Mouse (Mus musculus): ENCODE measurements around the gene Rgma.

Gene Rgma

DNA sequence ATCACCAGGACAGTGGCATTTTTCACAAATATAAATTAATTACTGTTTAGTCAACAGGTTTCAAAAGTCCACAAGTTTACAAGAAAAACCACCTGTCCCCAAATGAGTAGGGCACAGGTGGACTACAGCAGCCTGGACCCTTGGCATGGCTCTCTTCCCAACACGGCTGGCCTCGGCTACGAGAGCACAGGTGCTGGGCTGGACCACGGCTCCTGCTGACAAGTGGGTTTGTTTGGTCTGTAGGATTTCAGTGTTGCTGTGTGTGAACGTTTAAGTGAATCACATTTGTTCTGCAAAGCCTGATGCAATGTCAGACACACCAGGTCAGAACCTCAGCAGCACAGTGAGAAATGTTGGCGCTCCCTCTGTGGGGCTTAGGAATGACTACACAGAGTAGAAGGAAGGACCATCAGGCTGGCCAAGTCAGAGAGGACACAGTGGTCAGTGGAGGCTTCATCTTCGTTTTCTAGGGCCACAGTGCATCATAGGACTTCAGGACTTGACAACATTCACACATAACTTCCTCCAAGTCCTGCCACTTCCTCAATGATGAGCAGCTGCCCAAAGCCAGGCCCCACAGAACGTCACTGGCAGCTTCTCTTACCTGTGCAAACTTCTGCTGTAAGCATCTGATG lies 51.6 kb downstream of the Rgma start:
- in situ Hi-C loops (cut with MboI; ENCODE audit: low sequenced_read_pairs), result loop anchor here (10.0 to 25.0 kb wide), 2 partner anchors 210 to 1022 kb away; no protein-coding TSS in a partner anchor

DNA sequence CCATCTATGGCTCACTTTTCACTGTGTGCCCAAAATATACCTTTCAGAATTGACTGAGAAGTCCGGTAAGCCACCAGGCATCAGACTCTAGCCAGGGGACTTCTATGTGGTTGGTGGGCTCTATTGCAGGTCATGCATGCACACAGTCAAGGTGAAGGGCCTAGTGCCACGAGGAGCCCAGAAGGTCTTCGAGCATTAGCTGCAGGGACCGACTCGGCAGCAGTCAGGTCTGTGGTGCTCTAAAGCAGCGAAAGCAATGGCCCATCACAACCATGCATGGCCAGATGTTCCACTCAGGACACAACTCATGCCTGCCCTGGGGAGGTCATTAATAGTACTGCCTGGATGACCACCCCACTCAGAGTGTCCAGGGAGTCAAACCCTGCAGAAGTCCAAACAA lies 52.5 kb downstream of the Rgma start:
- in situ Hi-C loops (cut with MboI; ENCODE audit: low sequenced_read_pairs), result loop anchor here (10.0 to 25.0 kb wide), 2 partner anchors 210 to 1023 kb away; no protein-coding TSS in a partner anchor

DNA sequence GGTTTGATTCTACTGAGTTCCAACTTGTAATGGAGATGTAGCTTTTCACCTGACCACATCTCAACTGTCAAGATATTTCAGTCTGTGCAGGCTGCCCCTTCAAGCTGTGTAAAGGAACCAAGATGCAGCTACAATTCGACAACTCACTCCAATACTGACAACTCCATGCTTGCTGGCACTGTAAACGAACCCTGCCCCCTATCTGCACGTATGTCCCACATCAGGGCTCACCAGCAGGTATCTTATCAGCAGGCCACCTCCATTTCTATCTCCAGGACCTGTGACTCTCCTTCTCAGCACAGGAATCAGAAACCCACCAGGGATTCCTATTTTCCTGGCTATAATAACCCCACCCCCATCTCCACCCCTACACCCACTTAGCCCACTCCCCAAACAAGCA lies 53.2 kb downstream of the Rgma start:
- in situ Hi-C loops (cut with MboI; ENCODE audit: low sequenced_read_pairs), result loop anchor here (10.0 to 25.0 kb wide), 2 partner anchors 209 to 1024 kb away; no protein-coding TSS in a partner anchor

DNA sequence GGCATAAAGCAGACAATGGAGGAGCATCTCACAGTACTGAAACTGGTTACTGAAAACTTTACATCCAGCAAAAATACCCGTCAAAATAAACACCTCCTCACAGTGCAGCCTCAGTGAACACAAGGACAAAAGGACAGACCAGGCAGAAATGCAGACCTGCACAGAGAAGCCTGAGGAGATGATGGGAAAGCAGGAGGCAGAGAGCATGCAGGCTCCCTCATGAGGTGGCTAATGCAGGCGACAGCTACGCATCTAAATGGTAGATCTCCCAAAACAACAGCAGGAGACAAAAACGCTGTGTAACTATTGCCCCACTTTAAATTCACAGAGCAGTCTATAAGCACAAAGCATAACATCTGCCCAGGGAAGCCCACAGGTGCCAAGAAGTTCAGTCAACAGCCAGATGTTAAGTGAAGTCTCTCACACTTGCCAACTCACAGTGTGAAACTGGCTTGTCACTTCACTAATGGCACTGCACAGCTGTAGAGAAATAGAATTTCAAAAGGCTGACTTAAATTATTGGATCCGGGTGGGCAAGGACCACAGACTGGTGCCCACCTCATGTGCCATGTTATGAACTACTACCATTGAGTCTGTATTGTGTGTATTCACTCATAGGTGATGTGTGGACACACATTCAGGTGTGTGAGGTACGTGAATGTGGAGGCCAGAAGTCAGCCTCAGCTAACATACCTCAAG lies 58.5 kb downstream of the Rgma start:
- in situ Hi-C loops (cut with MboI; ENCODE audit: low sequenced_read_pairs), result loop anchor here (25.0 kb wide), 1 partner anchor 204 kb away; no protein-coding TSS in a partner anchor

DNA sequence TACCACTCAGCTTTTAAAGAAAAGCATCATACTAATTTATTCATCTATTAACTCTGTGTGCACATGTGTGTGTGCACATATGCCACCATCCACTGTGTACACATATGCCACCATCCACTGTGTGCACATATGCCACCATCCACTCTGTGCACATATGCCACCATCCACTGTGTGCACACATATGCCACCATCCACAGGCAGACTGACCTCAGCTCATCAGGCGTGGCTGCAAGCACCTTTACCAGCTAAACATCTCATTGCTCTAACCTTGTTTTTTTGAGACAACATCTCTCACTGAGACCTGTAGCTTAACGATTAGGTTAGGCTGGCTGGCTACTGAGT lies 59.0 kb downstream of the Rgma start:
- in situ Hi-C loops (cut with MboI; ENCODE audit: low sequenced_read_pairs), result loop anchor here (25.0 kb wide), 1 partner anchor 203 kb away; no protein-coding TSS in a partner anchor

DNA sequence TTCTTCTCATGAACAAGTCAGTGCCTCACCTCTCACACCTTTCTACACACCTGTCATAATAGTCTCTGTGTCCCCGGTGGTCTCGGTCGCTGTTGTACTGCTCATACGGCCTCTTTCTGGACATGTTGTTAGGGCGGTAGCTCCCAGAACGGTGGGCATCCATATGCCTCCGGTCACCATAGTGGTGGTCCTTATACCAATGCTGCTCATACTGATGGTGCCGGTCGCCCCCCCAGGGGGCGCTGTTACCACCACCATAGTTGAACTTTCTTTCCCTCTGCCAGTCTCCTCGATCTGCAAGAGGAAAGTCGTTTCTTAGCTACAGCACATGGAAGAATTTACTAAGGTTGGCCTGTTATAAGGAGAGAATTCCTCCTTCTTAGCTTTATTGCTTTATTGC lies 60.4 kb downstream of the Rgma start:
- in situ Hi-C loops (cut with MboI; ENCODE audit: low sequenced_read_pairs), result loop anchor here (25.0 kb wide), 1 partner anchor 202 kb away; no protein-coding TSS in a partner anchor

DNA sequence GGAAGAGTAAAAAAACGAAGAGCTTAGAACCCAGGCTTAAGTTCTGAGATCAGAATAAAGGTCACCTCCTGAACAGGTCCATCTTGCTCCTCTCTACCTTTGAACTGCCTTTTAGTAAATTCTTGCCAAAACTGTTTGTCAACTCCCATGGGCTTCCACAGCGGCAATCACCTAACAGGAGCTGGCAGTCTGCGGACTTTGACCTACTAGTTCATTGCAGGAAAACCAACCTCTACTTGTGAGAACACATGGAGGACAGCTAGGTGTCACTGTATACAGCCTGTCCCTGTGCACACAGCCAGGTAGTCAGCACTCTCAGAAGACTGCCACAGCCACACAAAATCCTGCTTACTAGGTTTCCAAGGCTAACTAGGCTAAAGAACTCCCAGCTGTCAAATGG lies 66.5 kb downstream of the Rgma start:
- in situ Hi-C loops (cut with MboI; ENCODE audit: low sequenced_read_pairs), result loop anchor here (5.0 to 25.0 kb wide), 2 partner anchors 65 to 195 kb away; no protein-coding TSS in a partner anchor

DNA sequence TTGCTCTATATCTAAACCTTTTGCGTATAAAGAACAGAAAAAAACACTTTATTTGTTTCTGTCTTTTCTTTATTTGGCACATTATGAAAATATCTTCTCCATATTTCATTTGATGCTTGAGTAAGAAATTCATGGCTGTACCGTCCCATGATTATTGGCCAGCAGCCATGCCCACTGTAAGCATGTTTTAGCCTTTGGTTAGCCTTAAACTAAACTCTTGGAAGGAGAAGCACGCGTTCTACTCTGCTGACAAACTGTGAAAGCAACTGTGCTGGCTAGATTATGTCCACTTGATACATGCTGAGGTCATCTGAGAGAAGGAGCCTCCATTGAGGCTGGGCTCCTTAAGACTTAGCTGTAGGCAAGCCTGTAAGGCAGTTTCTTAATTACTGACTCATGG lies 66.9 kb downstream of the Rgma start:
- in situ Hi-C loops (cut with MboI; ENCODE audit: low sequenced_read_pairs), result loop anchor here (5.0 to 25.0 kb wide), 2 partner anchors 65 to 195 kb away; no protein-coding TSS in a partner anchor

DNA sequence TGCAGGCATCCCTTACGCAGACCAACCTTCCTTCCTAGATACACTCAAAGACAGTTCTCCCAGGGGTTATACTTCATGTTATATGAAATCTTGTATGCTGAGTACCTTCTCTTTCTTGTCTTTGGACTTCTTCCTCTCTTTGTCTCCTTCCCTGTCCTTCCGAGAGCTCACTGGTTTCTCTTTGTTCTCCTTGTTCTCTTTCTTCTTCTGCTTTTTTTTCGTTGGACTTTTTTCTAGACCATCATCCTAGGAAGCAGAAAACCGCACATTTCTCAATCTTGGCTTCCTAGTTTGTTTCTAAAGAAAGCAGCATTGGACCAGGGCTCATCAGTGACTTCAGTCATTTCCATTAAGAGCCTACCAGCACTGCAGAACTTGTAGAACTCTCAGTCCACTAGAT lies 76.3 kb downstream of the Rgma start:
- in situ Hi-C loops (cut with MboI; ENCODE audit: low sequenced_read_pairs), result no loop called here

DNA sequence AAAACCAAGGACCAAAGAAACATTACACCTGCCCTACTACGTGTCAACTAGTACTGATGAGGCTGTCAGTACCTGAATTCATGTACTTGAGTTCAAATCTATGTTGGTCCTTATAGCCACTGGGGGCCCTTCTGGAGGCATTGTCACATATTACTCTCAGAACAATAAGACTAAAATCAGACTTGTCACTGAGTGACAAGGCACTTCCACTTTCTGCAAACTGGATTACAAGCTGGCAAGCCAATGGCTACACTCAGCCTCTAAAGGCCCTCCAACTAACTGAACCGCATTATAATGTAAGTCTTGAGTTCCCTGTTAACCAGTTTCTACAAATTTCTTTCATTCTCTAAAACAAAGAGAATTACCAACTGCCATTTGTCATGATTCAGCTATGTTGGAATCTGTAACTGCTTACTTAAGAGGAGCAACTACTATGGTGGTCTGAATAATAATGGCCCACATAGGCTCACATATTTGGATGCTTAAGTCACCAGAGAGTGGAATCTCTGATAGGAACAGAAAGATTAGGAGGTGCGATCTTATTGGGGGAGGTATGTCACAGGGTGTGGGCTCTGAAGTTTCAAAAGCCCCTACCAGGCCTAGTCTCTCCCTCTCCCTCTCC lies 77.0 kb downstream of the Rgma start:
- in situ Hi-C loops (cut with MboI; ENCODE audit: low sequenced_read_pairs), result no loop called here

DNA sequence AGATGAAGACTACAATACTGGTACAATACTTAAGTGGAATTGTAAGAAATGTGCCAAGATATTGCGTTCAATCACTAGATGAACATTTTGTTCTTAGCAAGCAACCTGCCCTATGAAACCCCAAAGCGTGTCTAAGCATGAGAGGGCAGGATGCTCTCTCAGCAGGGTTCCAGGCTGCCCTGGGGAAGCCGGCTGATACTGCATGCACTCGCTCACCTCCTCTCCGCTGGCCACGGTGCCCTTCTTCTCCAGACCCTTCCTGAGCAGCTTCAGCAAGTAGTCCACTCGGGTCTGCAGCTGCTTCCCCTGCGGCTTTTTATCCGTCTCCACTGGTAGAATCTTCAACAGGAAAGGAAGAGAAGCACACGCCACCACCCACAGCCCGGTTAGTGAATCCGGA lies 78.8 kb downstream of the Rgma start:
- in situ Hi-C loops (cut with MboI; ENCODE audit: low sequenced_read_pairs), result no loop called here

DNA sequence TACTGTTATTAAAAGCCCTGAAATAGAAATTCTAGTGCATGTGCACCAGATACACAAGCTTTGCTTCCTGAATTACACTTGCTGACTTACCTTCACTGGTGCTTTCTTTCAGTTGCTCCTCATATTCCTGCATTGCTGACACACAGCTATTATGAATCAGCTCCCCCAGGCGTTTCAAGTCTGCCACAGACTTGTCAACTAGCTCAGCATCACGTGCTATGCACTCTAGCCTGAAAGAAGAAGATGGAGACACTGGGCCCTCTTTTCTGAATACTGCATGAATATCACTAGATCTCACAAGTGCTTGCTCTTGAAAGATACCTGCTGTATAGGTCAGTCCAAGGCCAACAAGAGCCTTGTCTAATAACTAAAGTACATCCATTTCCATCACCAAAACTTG lies 88.2 kb downstream of the Rgma start:
- in situ Hi-C loops (cut with MboI; ENCODE audit: low sequenced_read_pairs), result no loop called here

DNA sequence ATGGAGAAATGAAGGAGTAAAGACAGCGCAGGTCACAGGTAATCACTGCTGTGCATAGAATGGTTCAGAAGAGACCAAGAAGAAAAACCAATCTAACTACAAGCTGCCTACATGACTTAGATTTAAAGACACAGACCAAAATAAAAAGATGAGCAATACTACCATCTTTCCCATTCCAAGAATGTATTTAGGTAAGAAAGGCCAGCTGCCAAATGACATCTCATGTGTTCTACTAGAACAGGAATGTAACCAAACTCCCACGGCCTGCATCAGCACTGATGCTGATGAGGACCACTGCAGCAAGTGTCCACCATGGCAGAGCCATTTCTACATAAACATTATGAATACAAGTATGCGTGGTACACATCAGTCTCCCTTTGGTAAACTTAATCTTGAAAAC lies 92.4 kb downstream of the Rgma start:
- in situ Hi-C loops (cut with MboI; ENCODE audit: low sequenced_read_pairs), result no loop called here

All from CH12F3 (cell line).